Mouse (Mus musculus): ENCODE results near the gene Gm28036. TPM values are rescaled to one million over a fixed set of nuclear protein-coding genes. Genes with fewer than 3 reads are reported as not detected.

Gene Gm28036
- polyA plus RNA-seq, 1 experiment from 2014 or later, result 26.5 TPM

DNA sequence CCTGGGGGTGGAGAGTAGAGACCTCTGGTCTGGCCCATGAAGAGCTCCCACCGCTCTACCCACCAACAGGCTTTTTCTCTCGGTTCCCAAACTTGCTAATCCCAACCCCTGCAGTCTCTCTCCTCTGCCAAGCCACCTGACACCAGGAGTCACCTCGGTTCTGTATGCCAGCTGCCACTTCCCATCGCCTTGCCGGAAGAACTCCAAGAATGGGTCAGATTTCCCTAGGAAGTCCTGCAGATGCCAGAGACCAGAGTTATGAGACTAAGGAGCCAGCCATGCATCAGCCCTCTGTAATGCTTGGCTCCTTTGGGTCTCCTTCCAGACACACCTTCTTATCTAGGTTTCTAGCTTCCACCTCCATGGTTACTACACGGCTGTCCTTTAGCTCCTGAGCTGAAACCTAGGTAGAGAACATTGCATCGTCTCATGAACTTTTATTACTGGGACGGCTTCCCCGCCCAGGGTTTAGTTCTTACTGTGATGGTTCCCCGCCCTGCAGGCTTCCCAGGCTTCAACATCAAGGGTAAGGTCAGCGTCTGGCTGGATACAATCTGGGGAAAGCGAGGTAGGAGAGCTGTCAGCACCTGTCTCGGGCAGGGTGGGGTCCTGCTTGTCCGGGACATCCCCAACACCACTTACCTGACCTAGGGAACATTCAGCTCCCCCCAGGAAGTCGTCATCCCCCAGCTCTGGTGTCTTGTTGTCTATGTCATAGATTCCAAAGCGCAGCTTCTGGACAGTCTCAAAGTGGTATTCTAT, 48.3 kb downstream of the Gm28036 start:
- Histone ChIP-seq H3K36me3 (peaks cover 63% of the 10 kb centered on the region), H3K9me3 (replicated peaks) (no peaks in the 10 kb centered on the region), H3K27ac (no peak overlapping the region), H3K4me1 (no peaks in the 10 kb centered on the region), H3K27me3 (ENCODE audit: low read depth, poor library complexity, severe bottlenecking) (no peaks in the 10 kb centered on the region), H3K4me3 (no peak overlapping the region)
- WGBS, result 92% methylated on average over 16 of the region's 16 CpGs
- no peak for DNase-seq (ENCODE audit: low spot score)

- 93% methylated on average over 7 of the region's 7 CpGs for WGBS
- Histone ChIP-seq H3K4me3 (no peak overlapping the region), H3K27me3 (ENCODE audit: low read depth, poor library complexity, severe bottlenecking) (no peaks in the 10 kb centered on the region), H3K4me1 (no peaks in the 10 kb centered on the region), H3K9me3 (replicated peaks) (no peaks in the 10 kb centered on the region), H3K36me3 (peaks cover 74% of the 10 kb centered on the region), H3K27ac (no peak overlapping the region)
- no peak for DNase-seq (ENCODE audit: low spot score)
These were observed 49.4 kb downstream of the Gm28036 start for GRCm38 (mm10) chr2:156077461-156077860.

DNA sequence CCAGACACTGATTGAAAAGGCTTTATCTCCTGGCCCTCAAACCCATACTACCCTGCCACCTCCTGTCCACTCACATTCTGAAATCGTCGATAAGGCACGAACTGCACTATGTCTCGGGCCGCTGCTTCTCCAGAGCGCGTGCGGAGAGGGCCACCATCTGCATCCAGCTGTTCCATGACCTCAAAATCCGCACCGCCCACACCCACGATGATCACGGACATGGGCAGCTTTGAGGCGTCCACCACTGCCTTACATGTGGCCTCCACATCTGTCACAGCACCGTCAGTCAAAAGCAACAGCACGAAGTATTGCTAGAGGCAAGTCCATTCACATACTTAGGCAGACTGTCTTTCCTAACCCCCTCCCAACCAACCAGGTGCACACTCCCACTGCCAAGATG, 53.2 kb downstream of the Gm28036 start:
- Histone ChIP-seq H3K4me1 (no peaks in the 10 kb centered on the region), H3K9me3 (replicated peaks) (no peaks in the 10 kb centered on the region), H3K4me3 (no peak overlapping the region), H3K36me3 (peaks cover 100% of the 10 kb centered on the region), H3K27ac (no peak overlapping the region), H3K27me3 (ENCODE audit: low read depth, poor library complexity, severe bottlenecking) (no peaks in the 10 kb centered on the region)
- DNase-seq (ENCODE audit: low spot score), result no peak
- WGBS, result 97% methylated on average over 15 of the region's 15 CpGs

DNA sequence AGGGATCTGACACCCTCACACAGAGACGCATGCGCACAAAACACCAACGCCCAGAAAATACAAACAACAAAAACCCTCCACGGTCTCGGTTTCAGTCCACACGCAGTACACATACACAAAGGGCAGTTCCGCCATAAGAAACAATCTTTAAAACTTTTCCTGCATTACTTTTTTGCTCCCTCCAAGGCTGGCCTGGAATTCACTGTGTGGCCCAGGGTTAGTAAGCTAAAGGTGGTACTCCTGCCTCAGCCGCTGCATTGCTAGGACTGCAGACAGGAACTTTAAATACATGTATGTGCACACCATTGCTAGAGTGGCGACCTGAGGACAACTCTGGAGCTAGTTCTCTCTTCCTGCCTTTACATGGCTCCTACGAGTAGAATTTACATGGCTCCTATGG, 55.7 kb downstream of the Gm28036 start:
- no peak overlapping the region for H3K4me3 ChIP-seq
- H3K36me3 ChIP-seq, result peaks cover 94% of the 10 kb centered on the region
- DNase-seq (ENCODE audit: low spot score), result no peak
- no peaks in the 10 kb centered on the region for H3K9me3 ChIP-seq (replicated peaks)
- H3K27me3 ChIP-seq (ENCODE audit: low read depth, poor library complexity, severe bottlenecking), result no peaks in the 10 kb centered on the region
- no peak overlapping the region for H3K27ac ChIP-seq
- H3K4me1 ChIP-seq, result peaks cover 8% of the 10 kb centered on the region
- 93% methylated on average over 10 of the region's 10 CpGs for WGBS

DNA sequence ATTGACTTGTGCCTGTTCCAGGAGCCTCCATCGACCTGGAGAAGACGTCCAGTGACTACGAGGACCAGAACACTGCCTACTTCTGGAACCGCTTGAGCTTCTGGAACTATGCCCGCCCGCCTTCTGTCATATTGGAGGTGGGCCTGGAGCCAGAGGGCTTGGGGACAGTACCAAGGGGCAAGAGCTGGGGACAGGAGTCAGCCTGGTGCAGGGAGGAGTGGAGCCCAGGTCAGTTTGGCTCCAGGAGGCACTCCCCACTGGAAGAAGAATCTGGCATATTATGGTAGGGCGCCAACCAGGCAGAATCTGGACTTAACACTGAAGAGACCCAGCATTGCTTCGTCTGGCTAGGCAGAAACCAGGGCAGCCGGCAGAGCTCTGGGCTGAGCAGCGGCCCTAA, 59.0 kb downstream of the Gm28036 start:
- 94% methylated on average over 10 of the region's 10 CpGs for WGBS
- Histone ChIP-seq H3K9me3 (replicated peaks) (no peaks in the 10 kb centered on the region), H3K4me3 (no peak overlapping the region), H3K27me3 (ENCODE audit: low read depth, poor library complexity, severe bottlenecking) (no peaks in the 10 kb centered on the region), H3K27ac (no peak overlapping the region), H3K4me1 (peaks cover 18% of the 10 kb centered on the region), H3K36me3 (peaks cover 61% of the 10 kb centered on the region)
- DNase-seq (ENCODE audit: low spot score), result no peak

DNA sequence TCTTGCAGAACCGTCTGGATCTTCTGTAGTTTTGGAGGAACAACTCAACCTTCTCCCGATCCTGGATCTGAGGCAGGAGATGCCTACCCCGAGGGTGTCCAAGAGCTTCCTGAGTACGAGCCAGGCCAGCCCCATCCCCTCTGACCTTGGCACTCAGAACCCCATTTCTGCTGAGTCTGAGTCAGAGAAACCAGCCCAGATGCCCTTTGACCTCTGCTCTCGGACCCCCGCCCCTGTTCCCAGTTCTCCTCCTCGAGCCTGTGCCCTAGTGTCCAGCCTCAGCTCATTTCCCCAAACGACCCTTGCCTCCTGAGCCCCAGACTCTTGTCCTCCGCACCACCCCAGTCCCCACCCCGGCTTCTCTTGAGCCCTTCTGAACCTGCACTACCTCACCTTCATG, 60.8 kb downstream of the Gm28036 start:
- peak overlapping the region; percentile 80 for H3K4me3 ChIP-seq
- no peaks in the 10 kb centered on the region for H3K9me3 ChIP-seq (replicated peaks)
- DNase-seq (ENCODE audit: low spot score), result no peak
- no peaks in the 10 kb centered on the region for H3K27me3 ChIP-seq (ENCODE audit: low read depth, poor library complexity, severe bottlenecking)
- peak overlapping the region; percentile 97 for H3K27ac ChIP-seq
- 33% methylated on average over 10 of the region's 10 CpGs for WGBS
- H3K4me1 ChIP-seq, result peaks cover 18% of the 10 kb centered on the region
- H3K36me3 ChIP-seq, result peaks cover 43% of the 10 kb centered on the region

- under 1% methylated on average over 81 of the region's 81 CpGs for WGBS
- peaks cover 18% of the 10 kb centered on the region for H3K4me1 ChIP-seq
- H3K27ac ChIP-seq, result peak within 1 kb of the TSS; percentile 97
- H3K4me3 ChIP-seq, result peak within 1 kb of the TSS; percentile 80
- peak; percentile 93 for DNase-seq (ENCODE audit: low spot score)
- H3K36me3 ChIP-seq, result peaks cover 36% of the 10 kb centered on the region
- no peaks in the 10 kb centered on the region for H3K27me3 ChIP-seq (ENCODE audit: low read depth, poor library complexity, severe bottlenecking)
- no peaks in the 10 kb centered on the region for H3K9me3 ChIP-seq (replicated peaks)
These were observed 61.5 kb downstream of the Gm28036 start, which contains the start of gene Spag4 for GRCm38 (mm10) chr2:156065099-156066041. Spag4 (plus strand) TSS chr2:156065175.

DNA sequence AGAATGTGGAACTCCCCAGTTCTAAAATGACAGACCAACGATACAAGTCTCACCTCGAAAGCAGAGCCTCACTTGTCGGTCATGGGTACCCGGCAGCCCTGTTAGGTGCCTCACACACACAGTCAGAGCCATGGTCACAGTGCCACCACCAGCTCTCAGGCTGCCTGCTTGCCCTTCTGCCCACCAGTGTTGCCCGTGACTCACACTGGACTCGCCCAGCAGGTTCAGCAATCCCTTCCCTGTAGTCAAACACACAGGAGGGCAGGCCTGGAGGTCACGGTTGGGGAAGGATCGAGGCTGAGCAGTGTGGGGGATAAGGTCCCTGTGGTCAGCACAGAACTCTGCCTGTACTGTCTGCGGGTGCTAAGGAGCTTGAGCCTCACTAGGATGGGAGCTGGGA, 74.1 kb downstream of the Gm28036 start, which contains the start of gene Fer1l4:
Gene Fer1l4, minus strand, starts transcription at position 132 of the 400 bp plus-strand sequence.
- no peaks in the 10 kb centered on the region for H3K36me3 ChIP-seq
- 85% methylated on average over 9 of the region's 9 CpGs for WGBS
- no peak within 1 kb of the TSS for H3K4me3 ChIP-seq
- no peaks in the 10 kb centered on the region for H3K9me3 ChIP-seq (replicated peaks)
- H3K27ac ChIP-seq, result no peak within 1 kb of the TSS
- peaks cover 15% of the 10 kb centered on the region for H3K27me3 ChIP-seq (ENCODE audit: low read depth, poor library complexity, severe bottlenecking)
- DNase-seq (ENCODE audit: low spot score), result no peak
- H3K4me1 ChIP-seq, result peaks cover 11% of the 10 kb centered on the region; the same call in 1 of the 2 replicates

GRCm38 (mm10) chr2:156047929-156048328, 79.0 kb downstream of the Gm28036 start:
- DNase-seq (ENCODE audit: low spot score), result no peak
- Histone ChIP-seq H3K4me3 (peak overlapping the region; percentile 16; the same call in 1 of the 2 replicates), H3K36me3 (no peaks in the 10 kb centered on the region), H3K27me3 (ENCODE audit: low read depth, poor library complexity, severe bottlenecking) (peaks cover 31% of the 10 kb centered on the region), H3K27ac (no peak overlapping the region), H3K9me3 (replicated peaks) (no peaks in the 10 kb centered on the region), H3K4me1 (peaks cover 11% of the 10 kb centered on the region; the same call in 1 of the 2 replicates)
- WGBS, result 7% methylated on average over 19 of the region's 19 CpGs

- DNase-seq (ENCODE audit: low spot score), result no peak
- Histone ChIP-seq H3K4me3 (no peak overlapping the region), H3K36me3 (no peaks in the 10 kb centered on the region), H3K27ac (no peak overlapping the region), H3K4me1 (peaks cover 5% of the 10 kb centered on the region; the same call in 1 of the 2 replicates), H3K9me3 (replicated peaks) (no peaks in the 10 kb centered on the region), H3K27me3 (ENCODE audit: low read depth, poor library complexity, severe bottlenecking) (peaks cover 16% of the 10 kb centered on the region)
- WGBS, result 89% methylated on average over 8 of the region's 8 CpGs
These were observed 84.0 kb downstream of the Gm28036 start for GRCm38 (mm10) chr2:156042903-156043302.

DNA sequence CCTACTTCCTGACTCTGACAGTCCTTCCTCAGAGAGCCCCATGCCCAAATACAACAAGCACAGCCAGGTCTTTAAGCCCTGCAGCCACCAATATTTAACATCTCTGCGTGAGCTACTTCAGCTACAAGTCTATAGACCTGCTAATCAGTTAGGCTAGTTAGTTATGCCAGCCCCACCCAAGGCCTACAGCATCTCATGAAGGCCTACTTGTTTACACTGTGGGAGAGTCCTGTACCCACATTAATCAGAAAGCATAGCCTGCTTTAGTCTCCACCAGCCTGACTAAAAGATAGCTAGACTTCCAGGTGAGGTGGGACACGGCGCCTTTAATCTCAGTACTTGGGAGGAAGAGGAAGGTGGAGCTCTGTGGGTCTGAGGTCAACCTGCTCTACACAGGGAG, 87.5 kb downstream of the Gm28036 start:
- Histone ChIP-seq H3K4me3 (no peak overlapping the region), H3K9me3 (replicated peaks) (no peaks in the 10 kb centered on the region), H3K27ac (no peak overlapping the region), H3K36me3 (no peaks in the 10 kb centered on the region), H3K27me3 (ENCODE audit: low read depth, poor library complexity, severe bottlenecking) (no peaks in the 10 kb centered on the region), H3K4me1 (no peaks in the 10 kb centered on the region)
- 89% methylated on average over 3 of the region's 3 CpGs for WGBS
- DNase-seq (ENCODE audit: low spot score), result no peak

DNA sequence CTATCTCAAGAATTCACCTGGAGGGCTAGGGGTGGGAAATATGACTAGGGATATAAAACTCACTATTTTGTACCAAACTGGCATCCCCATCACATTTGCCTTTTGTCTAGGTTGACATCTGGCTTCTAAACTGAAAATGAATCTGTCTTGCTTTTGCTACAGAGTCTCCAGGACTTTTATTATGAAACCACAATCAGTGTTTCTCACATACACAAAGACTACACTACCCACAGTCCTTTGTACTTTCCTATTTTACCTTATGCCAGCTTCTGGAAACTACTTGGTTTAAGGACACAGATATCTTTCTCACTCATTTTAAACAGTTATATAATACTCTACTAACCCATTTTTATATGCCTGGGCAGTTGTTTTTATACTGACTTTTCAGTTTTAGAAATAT, 101.4 kb downstream of the Gm28036 start:
- H3K27me3 ChIP-seq (ENCODE audit: low read depth, poor library complexity, severe bottlenecking), result no peaks in the 10 kb centered on the region
- no peak overlapping the region for H3K27ac ChIP-seq
- H3K4me1 ChIP-seq, result no peaks in the 10 kb centered on the region
- H3K36me3 ChIP-seq, result no peaks in the 10 kb centered on the region
- no peak for DNase-seq (ENCODE audit: low spot score)
- H3K9me3 ChIP-seq (replicated peaks), result no peaks in the 10 kb centered on the region
- H3K4me3 ChIP-seq, result no peak overlapping the region

Data from limb, embryonic 10.5 days (tissue).